Mouse (Mus musculus): ENCODE measurements at regions not wholly inside any gene's neighbourhood (a gene's known extent, or its start where the extent isn't known, plus 50 kb on each side); places are given as distances from the start of the nearest gene placed in this dataset.

GRCm38 (mm10) chr5:75342599-75342998 lies 190.5 kb downstream of the Pdgfra start:
- no peak overlapping the region for H3K27ac ChIP-seq
- H3K27me3 ChIP-seq (ENCODE audit: control insufficient read depth, insufficient read depth, low read length) = no peaks in the 10 kb centered on the region
- H3K9ac ChIP-seq (ENCODE audit: low read depth, low read length) = no peak overlapping the region
- DNase-seq = no peak
- no peak overlapping the region for H3K4me3 ChIP-seq
- intact Hi-C loops (cut with DNase I) = no loop called here
- WGBS = 66% methylated on average over 7 of the region's 7 CpGs
- H3K36me3 ChIP-seq (ENCODE audit: control insufficient read depth, insufficient read depth, low read length) = no peaks in the 10 kb centered on the region
- TF ChIP-seq EP300 (IDR thresholded peaks at IDR 0.05; ENCODE audit: insufficient read depth, low read depth, low read length) (no peak), CTCF (IDR thresholded peaks at IDR 0.05) (no peak)
- no peaks in the 10 kb centered on the region for H3K79me2 ChIP-seq (replicated peaks; ENCODE audit: control insufficient read depth, insufficient read depth, low read length)
- no peaks in the 10 kb centered on the region for H3K4me1 ChIP-seq (ENCODE audit: control insufficient read depth, insufficient read depth, low read length)

GRCm38 (mm10) chr5:75346836-75347773 lies 195.0 kb downstream of the Pdgfra start:
- TF ChIP-seq EP300 (IDR thresholded peaks at IDR 0.05; ENCODE audit: insufficient read depth, low read depth, low read length) (no peak), POLR2A (IDR thresholded peaks at IDR 0.05; ENCODE audit: insufficient read depth, low read depth, low read length) (no peak), CTCF (IDR thresholded peaks at IDR 0.05) (no peak)
- no peak overlapping the region for H3K9ac ChIP-seq (ENCODE audit: low read depth, low read length)
- no peaks in the 10 kb centered on the region for H3K79me2 ChIP-seq (replicated peaks; ENCODE audit: control insufficient read depth, insufficient read depth, low read length)
- DNase-seq = no peak
- H3K27me3 ChIP-seq (ENCODE audit: control insufficient read depth, insufficient read depth, low read length) = no peaks in the 10 kb centered on the region
- H3K36me3 ChIP-seq (ENCODE audit: control insufficient read depth, insufficient read depth, low read length) = no peaks in the 10 kb centered on the region
- WGBS = 55% methylated on average over 11 of the region's 11 CpGs
- intact Hi-C loops (cut with DNase I) = loop anchor here (1.0 kb wide), 1 partner anchor 137 kb away; no protein-coding TSS in a partner anchor
- H3K4me1 ChIP-seq (ENCODE audit: control insufficient read depth, insufficient read depth, low read length) = no peaks in the 10 kb centered on the region
- no peak overlapping the region for H3K27ac ChIP-seq
- no peak overlapping the region for H3K4me3 ChIP-seq

GRCm38 (mm10) chr5:75347774-75348116 lies 195.7 kb downstream of the Pdgfra start:
- TF ChIP-seq CTCF (IDR thresholded peaks at IDR 0.05) (peak; percentile 45), POLR2A (IDR thresholded peaks at IDR 0.05; ENCODE audit: insufficient read depth, low read depth, low read length) (no peak)
- no peak for DNase-seq
- H3K36me3 ChIP-seq (ENCODE audit: control insufficient read depth, insufficient read depth, low read length) = no peaks in the 10 kb centered on the region
- intact Hi-C loops (cut with DNase I) = loop anchor here (1.0 kb wide), 1 partner anchor 137 kb away; no protein-coding TSS in a partner anchor
- no peak overlapping the region for H3K4me3 ChIP-seq
- 59% methylated on average over 5 of the region's 5 CpGs for WGBS
- H3K79me2 ChIP-seq (replicated peaks; ENCODE audit: control insufficient read depth, insufficient read depth, low read length) = no peaks in the 10 kb centered on the region
- H3K9ac ChIP-seq (ENCODE audit: low read depth, low read length) = no peak overlapping the region
- H3K4me1 ChIP-seq (ENCODE audit: control insufficient read depth, insufficient read depth, low read length) = no peaks in the 10 kb centered on the region
- no peak overlapping the region for H3K27ac ChIP-seq
- no peaks in the 10 kb centered on the region for H3K27me3 ChIP-seq (ENCODE audit: control insufficient read depth, insufficient read depth, low read length)

GRCm38 (mm10) chr5:75355266-75355665 lies 203.2 kb downstream of the Pdgfra start:
- TF ChIP-seq POLR2A (IDR thresholded peaks at IDR 0.05; ENCODE audit: insufficient read depth, low read depth, low read length) = no peak
- Histone ChIP-seq H3K27ac (no peak overlapping the region), H3K27me3 (ENCODE audit: control insufficient read depth, insufficient read depth, low read length) (no peaks in the 10 kb centered on the region), H3K79me2 (replicated peaks; ENCODE audit: control insufficient read depth, insufficient read depth, low read length) (no peaks in the 10 kb centered on the region), H3K4me1 (ENCODE audit: control insufficient read depth, insufficient read depth, low read length) (no peaks in the 10 kb centered on the region), H3K9ac (ENCODE audit: low read depth, low read length) (no peak overlapping the region), H3K36me3 (ENCODE audit: control insufficient read depth, insufficient read depth, low read length) (no peaks in the 10 kb centered on the region), H3K4me3 (no peak overlapping the region)
- 71% methylated on average over 1 of the region's 1 CpGs for WGBS
- intact Hi-C loops (cut with DNase I) = no loop called here
- DNase-seq = no peak

- Histone ChIP-seq H3K27me3 (ENCODE audit: control insufficient read depth, insufficient read depth, low read length) (no peaks in the 10 kb centered on the region), H3K27ac (no peak overlapping the region), H3K4me1 (ENCODE audit: control insufficient read depth, insufficient read depth, low read length) (no peaks in the 10 kb centered on the region), H3K9ac (ENCODE audit: low read depth, low read length) (no peak overlapping the region), H3K36me3 (ENCODE audit: control insufficient read depth, insufficient read depth, low read length) (no peaks in the 10 kb centered on the region), H3K79me2 (replicated peaks; ENCODE audit: control insufficient read depth, insufficient read depth, low read length) (no peaks in the 10 kb centered on the region), H3K4me3 (no peak overlapping the region)
- DNase-seq = no peak
- no peak for TF ChIP-seq EP300 (IDR thresholded peaks at IDR 0.05; ENCODE audit: insufficient read depth, low read depth, low read length)
- 55% methylated on average over 5 of the region's 5 CpGs for WGBS
- intact Hi-C loops (cut with DNase I) = no loop called here
Measured at GRCm38 (mm10) chr5:75358869-75359268, 206.8 kb downstream of the Pdgfra start.

- Histone ChIP-seq H3K36me3 (ENCODE audit: control insufficient read depth, insufficient read depth, low read length) (no peaks in the 10 kb centered on the region), H3K27ac (no peak overlapping the region), H3K27me3 (ENCODE audit: control insufficient read depth, insufficient read depth, low read length) (no peaks in the 10 kb centered on the region), H3K4me1 (ENCODE audit: control insufficient read depth, insufficient read depth, low read length) (no peaks in the 10 kb centered on the region), H3K4me3 (no peak overlapping the region), H3K9ac (ENCODE audit: low read depth, low read length) (no peak overlapping the region), H3K79me2 (replicated peaks; ENCODE audit: control insufficient read depth, insufficient read depth, low read length) (no peaks in the 10 kb centered on the region)
- intact Hi-C loops (cut with DNase I) = no loop called here
- WGBS = 82% methylated on average over 6 of the region's 6 CpGs
- TF ChIP-seq POLR2A (IDR thresholded peaks at IDR 0.05; ENCODE audit: insufficient read depth, low read depth, low read length) (no peak), CTCF (IDR thresholded peaks at IDR 0.05) (no peak), EP300 (IDR thresholded peaks at IDR 0.05; ENCODE audit: insufficient read depth, low read depth, low read length) (no peak)
- no peak for DNase-seq
Measured at GRCm38 (mm10) chr5:75363832-75364231, 210.9 kb upstream of the Kit start.

Measured in heart, adult 2 months (tissue).